Mouse (Mus musculus) liver, embryonic 13.5 days (tissue): ENCODE data around the gene Scgb2b12. TPM values are rescaled to one million over a fixed set of nuclear protein-coding genes. Genes with fewer than 3 reads are reported as not detected.
"Not testable (repeated sequence)": the region's sequence is repeated elsewhere in the genome, so short reads cannot be mapped to it uniquely, and the experiment has no call there.

Experiments
- ATAC-seq: fragments of 200-750 bp; cut with Nextera tagmentation; 2 replicates; pipeline ENCODE4 v1.8.0; 2017; ENCODE audit warnings: low read depth, mild to moderate bottlenecking, moderate number of reproducible peaks, moderate library complexity
- DNase-seq: peaks from one replicate; pipeline ENCODE4 v3.0.0; 2022
- H3K27ac ChIP-seq: fragments of 300-500 bp; sonication (generic); 2 replicates; pipeline ENCODE4 v1.5.1; 2015; ENCODE audit warnings: moderate library complexity, mild to moderate bottlenecking, inconsistent platforms
- H3K27me3 ChIP-seq: fragments of 300-500 bp; sonication (generic); 2 replicates; pipeline ENCODE4 v1.6.1; 2015; ENCODE audit warnings: mild to moderate bottlenecking, inconsistent platforms
- H3K36me3 ChIP-seq: fragments of 300-500 bp; sonication (generic); 2 replicates; pipeline ENCODE4 v1.6.1; 2015; ENCODE audit warnings: mild to moderate bottlenecking, inconsistent platforms
- H3K4me1 ChIP-seq: fragments of 300-500 bp; sonication (generic); replicated peaks from 2 replicates; pipeline ENCODE4 v1.6.1; 2015; ENCODE audit warnings: inconsistent platforms
- H3K4me2 ChIP-seq: fragments of 300-500 bp; sonication (generic); 2 replicates; pipeline ENCODE4 v1.6.1; 2015; ENCODE audit warnings: inconsistent platforms, mild to moderate bottlenecking, moderate library complexity
- H3K4me3 ChIP-seq: fragments of 300-500 bp; sonication (generic); replicated peaks from 2 replicates; pipeline ENCODE4 v1.5.1; 2015; ENCODE audit warnings: mild to moderate bottlenecking, inconsistent platforms
- H3K9ac ChIP-seq: fragments of 300-500 bp; sonication (generic); 2 replicates; pipeline ENCODE4 v1.6.1; 2015; ENCODE audit warnings: mild to moderate bottlenecking, inconsistent platforms
- H3K9me3 ChIP-seq: fragments of 300-500 bp; sonication (generic); replicated peaks from 2 replicates; pipeline ENCODE4 v1.6.1; 2016; ENCODE audit warnings: inconsistent platforms
- WGBS: fragments of 180-500 bp; shearing (Covaris S2); methylation state at CpG from one replicate; pipeline ENCODE4 v1.1.7; 2015; ENCODE audit not compliant: insufficient replicate concordance; 5-methylcytosine and 5-hydroxymethylcytosine counted together
- polyA plus RNA-seq: library from polyadenylated mRNA; unstranded; fragments of >200 nt; fragmentation: Nextera tagmentation; extraction: Ambion mirVana; gene quantifications from 2 replicates; pipeline ENCODE4 v1.2.1, GENCODE M21; 2015

The Scgb2b12 gene
- polyA plus RNA-seq, result not detected in 2 replicates

GRCm38 (mm10) chr7:32327145-32327544, at the start of gene Scgb2b12:
Scgb2b12 (minus strand) TSS chr7:32327245.
- not testable (repeated sequence) for H3K4me3 ChIP-seq, H3K27me3 ChIP-seq, DNase-seq, H3K36me3 ChIP-seq, H3K9me3 ChIP-seq, H3K4me2 ChIP-seq, H3K9ac ChIP-seq, H3K4me1 ChIP-seq, H3K27ac ChIP-seq, ATAC-seq
- WGBS, result 61% methylated on average over 1 of the region's 1 CpGs

GRCm38 (mm10) chr7:32333882-32334281, 6.8 kb upstream of the Scgb2b12 start, which contains the start of gene Scgb1b12:
Scgb1b12 (plus strand) TSS chr7:32334182.
- H3K4me3 ChIP-seq, H3K4me2 ChIP-seq, H3K9ac ChIP-seq, H3K36me3 ChIP-seq, DNase-seq, H3K4me1 ChIP-seq, H3K27me3 ChIP-seq, H3K9me3 ChIP-seq, ATAC-seq, H3K27ac ChIP-seq: not testable (repeated sequence)
- 53% methylated on average over 2 of the region's 3 CpGs for WGBS

Other genes starting within 250 kb of the Scgb2b12 start
- not detected in 2 replicates for gene Scgb1b10, start 226.4 kb downstream of the Scgb2b12 start, polyA plus RNA-seq
- gene Scgb2b11, start 116.1 kb downstream of the Scgb2b12 start, polyA plus RNA-seq, result not detected in 2 replicates
- gene Scgb1b11, start 104.4 kb downstream of the Scgb2b12 start, polyA plus RNA-seq, result not detected in 2 replicates
- not detected in 2 replicates for gene Scgb1b12, start 6.9 kb upstream of the Scgb2b12 start, polyA plus RNA-seq
- not detected in 2 replicates for gene Scgb1b29, start 114.3 kb upstream of the Scgb2b12 start, polyA plus RNA-seq